Mouse (Mus musculus): ENCODE measurements at regions not wholly inside any gene's neighbourhood (a gene's known extent, or its start where the extent isn't known, plus 50 kb on each side); places are given as distances from the start of the nearest gene placed in this dataset.

DNA sequence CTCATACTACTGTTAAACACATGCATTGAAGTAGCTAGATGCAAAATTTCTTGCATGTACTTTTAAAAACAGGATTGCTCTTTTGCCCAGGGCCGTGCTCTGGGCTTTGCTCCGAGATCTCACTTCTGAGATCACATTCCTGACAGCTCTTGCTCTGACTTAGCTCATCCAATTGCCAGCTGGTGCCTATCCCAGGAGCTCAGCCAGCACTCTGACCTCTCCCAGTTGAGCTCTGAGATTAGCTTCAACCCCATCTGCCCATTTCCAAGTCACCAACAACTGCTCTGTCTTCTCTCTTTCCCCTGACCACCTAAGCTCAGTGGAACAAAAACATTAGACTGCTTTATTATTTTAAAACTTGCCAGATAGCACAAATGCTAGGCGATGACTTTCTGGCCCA lies 572.4 kb downstream of the Pla2g4a start:
- no peak overlapping the region for H3K4me2 ChIP-seq (replicated peaks; ENCODE audit: low read depth, low read length, severe bottlenecking)
- DNase-seq (ENCODE audit: low spot score) = no peak
- H3K27ac ChIP-seq (replicated peaks; ENCODE audit: low read depth, low read length) = no peak overlapping the region
- WGBS = 74% methylated on average over 3 of the region's 3 CpGs
- H3K9ac ChIP-seq (ENCODE audit: low read depth, low read length, severe bottlenecking) = no peak overlapping the region
- no peak overlapping the region for H3K4me3 ChIP-seq (replicated peaks; ENCODE audit: low read length)
- ATAC-seq (ENCODE audit: low FRiP score, low read depth) = no peak
- H3K36me3 ChIP-seq (ENCODE audit: control insufficient read depth, insufficient read depth, low read length) = no peaks in the 10 kb centered on the region
- H3K9me3 ChIP-seq (ENCODE audit: control insufficient read depth, low read length) = no peaks in the 10 kb centered on the region
- no peak for TF ChIP-seq POLR2A (IDR thresholded peaks at IDR 0.05; ENCODE audit: borderline replicate concordance, extremely low read depth, insufficient read depth, insufficient read length)
- no peaks in the 10 kb centered on the region for H3K4me1 ChIP-seq (ENCODE audit: control insufficient read depth, insufficient read depth, low read length)
- H3K27me3 ChIP-seq (ENCODE audit: control insufficient read depth, insufficient read depth, low read length) = no peaks in the 10 kb centered on the region

DNA sequence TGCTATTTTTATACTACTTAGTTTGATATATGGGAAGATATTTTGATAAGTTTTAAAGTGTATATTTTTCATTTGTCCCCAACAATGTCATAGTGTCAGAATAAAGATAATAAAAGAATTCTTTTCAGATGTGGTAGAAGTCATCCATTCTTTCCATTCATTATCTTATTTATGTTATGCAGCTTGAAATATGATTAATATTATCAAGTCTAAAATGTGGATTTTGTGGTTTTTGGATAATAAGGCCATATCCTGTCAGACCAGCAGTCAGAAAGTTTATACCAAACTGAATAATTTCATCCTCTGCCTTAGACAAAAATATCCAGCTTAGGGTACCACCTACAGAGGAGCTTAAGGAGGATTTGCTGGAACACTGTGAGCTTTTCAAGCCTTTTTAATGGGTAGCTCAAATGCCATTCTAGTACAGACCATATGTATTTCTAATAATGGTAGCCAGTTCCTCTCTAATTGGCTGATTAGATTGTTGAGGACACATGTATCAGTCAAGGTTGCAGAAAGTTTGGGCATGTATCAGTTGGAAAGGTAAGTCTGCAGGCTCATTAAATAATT lies 609.7 kb downstream of the Pla2g4a start:
- Histone ChIP-seq H3K27ac (replicated peaks; ENCODE audit: low read depth, low read length) (no peak overlapping the region), H3K4me1 (ENCODE audit: control insufficient read depth, insufficient read depth, low read length) (no peaks in the 10 kb centered on the region), H3K36me3 (ENCODE audit: control insufficient read depth, insufficient read depth, low read length) (no peaks in the 10 kb centered on the region), H3K9ac (ENCODE audit: low read depth, low read length, severe bottlenecking) (no peak overlapping the region), H3K27me3 (ENCODE audit: control insufficient read depth, insufficient read depth, low read length) (no peaks in the 10 kb centered on the region), H3K4me2 (replicated peaks; ENCODE audit: low read depth, low read length, severe bottlenecking) (no peak overlapping the region), H3K9me3 (ENCODE audit: control insufficient read depth, low read length) (no peaks in the 10 kb centered on the region), H3K4me3 (replicated peaks; ENCODE audit: low read length) (no peak overlapping the region)
- DNase-seq (ENCODE audit: low spot score) = no peak
- TF ChIP-seq POLR2A (IDR thresholded peaks at IDR 0.05; ENCODE audit: borderline replicate concordance, extremely low read depth, insufficient read depth, insufficient read length) = no peak
- ATAC-seq (ENCODE audit: low FRiP score, low read depth) = no peak

DNA sequence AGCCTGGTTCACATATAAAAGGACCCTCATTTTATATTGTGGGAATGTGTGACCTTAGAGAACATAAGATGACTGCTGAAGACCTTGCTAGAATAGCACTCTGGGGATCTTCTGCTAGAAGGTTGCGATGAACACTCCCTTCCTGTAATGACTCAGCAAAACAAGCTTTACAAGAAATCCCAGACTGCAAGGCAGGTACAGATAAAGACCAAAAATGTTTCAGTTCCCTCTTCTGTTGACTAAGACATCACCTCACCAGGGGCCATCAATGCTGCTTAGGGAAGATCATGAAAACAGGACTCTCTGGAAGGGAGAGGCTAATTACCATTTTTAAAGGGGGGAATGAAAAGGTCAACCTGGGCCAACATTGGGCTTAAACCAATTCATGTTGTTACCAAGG lies 613.7 kb downstream of the Pla2g4a start:
- Histone ChIP-seq H3K36me3 (ENCODE audit: control insufficient read depth, insufficient read depth, low read length) (no peaks in the 10 kb centered on the region), H3K4me2 (replicated peaks; ENCODE audit: low read depth, low read length, severe bottlenecking) (no peak overlapping the region), H3K27me3 (ENCODE audit: control insufficient read depth, insufficient read depth, low read length) (no peaks in the 10 kb centered on the region), H3K27ac (replicated peaks; ENCODE audit: low read depth, low read length) (no peak overlapping the region), H3K4me3 (replicated peaks; ENCODE audit: low read length) (no peak overlapping the region), H3K9me3 (ENCODE audit: control insufficient read depth, low read length) (no peaks in the 10 kb centered on the region), H3K4me1 (ENCODE audit: control insufficient read depth, insufficient read depth, low read length) (no peaks in the 10 kb centered on the region), H3K9ac (ENCODE audit: low read depth, low read length, severe bottlenecking) (no peak overlapping the region)
- ATAC-seq (ENCODE audit: low FRiP score, low read depth) (no peak), DNase-seq (ENCODE audit: low spot score) (no peak)
- no peak for TF ChIP-seq POLR2A (IDR thresholded peaks at IDR 0.05; ENCODE audit: borderline replicate concordance, extremely low read depth, insufficient read depth, insufficient read length)
- WGBS = 94% methylated on average over 1 of the region's 1 CpGs

DNA sequence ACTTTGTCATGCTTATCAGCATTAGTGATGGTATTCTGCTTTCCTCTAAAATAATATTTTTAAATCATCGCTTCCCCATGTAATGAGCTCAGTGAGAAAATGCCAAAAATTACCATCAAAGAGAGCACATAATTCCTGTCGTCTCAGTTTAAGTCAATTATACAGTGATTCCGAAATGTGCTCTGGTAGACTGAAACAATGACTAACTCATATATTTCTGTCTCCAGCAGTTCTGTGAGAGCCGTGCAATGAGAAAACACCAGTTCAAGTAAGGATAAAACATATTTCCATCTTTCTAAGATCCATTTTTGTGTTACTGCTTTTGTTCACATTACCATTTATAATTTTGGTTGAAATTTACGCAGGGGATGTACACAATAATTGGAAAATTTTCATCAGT lies 622.9 kb downstream of the Pla2g4a start:
- Histone ChIP-seq H3K4me2 (replicated peaks; ENCODE audit: low read depth, low read length, severe bottlenecking) (no peak overlapping the region), H3K27me3 (ENCODE audit: control insufficient read depth, insufficient read depth, low read length) (no peaks in the 10 kb centered on the region), H3K4me3 (replicated peaks; ENCODE audit: low read length) (no peak overlapping the region), H3K9me3 (ENCODE audit: control insufficient read depth, low read length) (no peaks in the 10 kb centered on the region), H3K9ac (ENCODE audit: low read depth, low read length, severe bottlenecking) (no peak overlapping the region), H3K4me1 (ENCODE audit: control insufficient read depth, insufficient read depth, low read length) (no peaks in the 10 kb centered on the region), H3K27ac (replicated peaks; ENCODE audit: low read depth, low read length) (no peak overlapping the region), H3K36me3 (ENCODE audit: control insufficient read depth, insufficient read depth, low read length) (no peaks in the 10 kb centered on the region)
- DNase-seq (ENCODE audit: low spot score) (no peak), ATAC-seq (ENCODE audit: low FRiP score, low read depth) (no peak)
- no peak for TF ChIP-seq POLR2A (IDR thresholded peaks at IDR 0.05; ENCODE audit: borderline replicate concordance, extremely low read depth, insufficient read depth, insufficient read length)
- WGBS = 80% methylated on average over 5 of the region's 5 CpGs

DNA sequence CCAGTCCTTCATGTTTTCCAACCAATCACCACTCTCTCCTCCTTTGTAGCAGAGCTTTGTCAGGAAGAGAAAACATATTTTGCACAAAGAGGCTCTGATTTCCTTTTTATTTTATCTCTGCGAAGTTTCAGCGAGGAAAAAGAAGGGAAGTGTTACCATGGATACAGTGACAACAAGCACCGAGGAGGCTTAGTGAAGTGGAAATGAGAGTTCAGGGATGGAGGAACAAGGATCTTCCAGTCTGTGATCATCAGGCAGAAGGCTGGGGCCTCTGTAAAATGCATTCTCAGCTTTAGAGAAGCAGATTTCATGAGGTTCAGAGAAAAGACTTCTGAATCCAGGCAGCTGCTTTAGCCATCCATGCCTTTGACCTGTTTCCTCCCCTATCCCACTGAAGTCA lies 628.9 kb downstream of the Pla2g4a start:
- TF ChIP-seq POLR2A (IDR thresholded peaks at IDR 0.05; ENCODE audit: borderline replicate concordance, extremely low read depth, insufficient read depth, insufficient read length) = no peak
- 56% methylated on average over 3 of the region's 3 CpGs for WGBS
- H3K36me3 ChIP-seq (ENCODE audit: control insufficient read depth, insufficient read depth, low read length) = no peaks in the 10 kb centered on the region
- ATAC-seq (ENCODE audit: low FRiP score, low read depth) = no peak
- DNase-seq (ENCODE audit: low spot score) = no peak
- no peak overlapping the region for H3K9ac ChIP-seq (ENCODE audit: low read depth, low read length, severe bottlenecking)
- H3K4me1 ChIP-seq (ENCODE audit: control insufficient read depth, insufficient read depth, low read length) = no peaks in the 10 kb centered on the region
- no peaks in the 10 kb centered on the region for H3K9me3 ChIP-seq (ENCODE audit: control insufficient read depth, low read length)
- H3K4me2 ChIP-seq (replicated peaks; ENCODE audit: low read depth, low read length, severe bottlenecking) = no peak overlapping the region
- H3K27me3 ChIP-seq (ENCODE audit: control insufficient read depth, insufficient read depth, low read length) = no peaks in the 10 kb centered on the region
- H3K27ac ChIP-seq (replicated peaks; ENCODE audit: low read depth, low read length) = no peak overlapping the region
- no peak overlapping the region for H3K4me3 ChIP-seq (replicated peaks; ENCODE audit: low read length)

DNA sequence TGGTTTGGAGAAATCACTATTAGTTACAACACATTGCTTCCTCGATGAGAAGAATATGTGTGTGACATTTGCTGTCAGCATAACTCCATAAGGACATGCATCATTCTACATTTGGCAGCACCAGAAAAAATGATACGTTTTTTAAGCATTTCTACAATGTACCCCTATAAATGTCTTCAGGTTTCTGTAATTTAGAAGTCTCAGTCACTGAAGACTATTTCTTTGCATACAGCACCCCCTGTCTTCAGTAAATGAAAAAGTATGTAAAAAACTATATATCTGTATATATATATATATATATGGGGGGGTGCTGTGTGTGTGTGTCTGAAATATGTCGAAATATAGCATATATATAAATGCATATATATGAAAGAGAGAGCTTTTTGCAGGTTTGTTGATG lies 633.9 kb downstream of the Pla2g4a start:
- WGBS = 68% methylated on average over 3 of the region's 3 CpGs
- H3K4me2 ChIP-seq (replicated peaks; ENCODE audit: low read depth, low read length, severe bottlenecking) = no peak overlapping the region
- H3K36me3 ChIP-seq (ENCODE audit: control insufficient read depth, insufficient read depth, low read length) = no peaks in the 10 kb centered on the region
- H3K4me1 ChIP-seq (ENCODE audit: control insufficient read depth, insufficient read depth, low read length) = no peaks in the 10 kb centered on the region
- H3K9ac ChIP-seq (ENCODE audit: low read depth, low read length, severe bottlenecking) = no peak overlapping the region
- H3K9me3 ChIP-seq (ENCODE audit: control insufficient read depth, low read length) = no peaks in the 10 kb centered on the region
- H3K4me3 ChIP-seq (replicated peaks; ENCODE audit: low read length) = no peak overlapping the region
- ATAC-seq (ENCODE audit: low FRiP score, low read depth) (no peak), DNase-seq (ENCODE audit: low spot score) (no peak)
- no peak for TF ChIP-seq POLR2A (IDR thresholded peaks at IDR 0.05; ENCODE audit: borderline replicate concordance, extremely low read depth, insufficient read depth, insufficient read length)
- no peaks in the 10 kb centered on the region for H3K27me3 ChIP-seq (ENCODE audit: control insufficient read depth, insufficient read depth, low read length)
- no peak overlapping the region for H3K27ac ChIP-seq (replicated peaks; ENCODE audit: low read depth, low read length)
